Mouse (Mus musculus): Measurements from ENCODE around the gene Hmgn2. TPM values are rescaled to one million over a fixed set of nuclear protein-coding genes. Genes with fewer than 3 reads are reported as not detected.
"Not testable (repeated sequence)": the region's sequence is repeated elsewhere in the genome, so short reads cannot be mapped to it uniquely, and the experiment has no call there.

Hmgn2 gene
- total and polyA plus RNA-seq, 3 experiments: 148 to 595 (median 313) TPM

GRCm38 (mm10) chr4:133923743-133924142 lies 44.7 kb downstream of the Hmgn2 start:
- Histone ChIP-seq H3K36me3 (replicated peaks) (no peaks in the 10 kb centered on the region), H3K4me1 (ENCODE audit: insufficient read depth, low read depth, low read length) (peaks cover 2% of the 10 kb centered on the region; the same call in 1 of the 2 replicates), H3K27me3 (ENCODE audit: insufficient read depth, low read length) (peaks cover 8% of the 10 kb centered on the region), H3K4me3 (ENCODE audit: low read depth, low read length) (no peak overlapping the region), H3K9me3 (replicated peaks) (no peaks in the 10 kb centered on the region)
- no peak for DNase-seq (ENCODE audit: low spot score)
- TF ChIP-seq GATA2 (IDR thresholded peaks at IDR 0.05; ENCODE audit: borderline replicate concordance, low read depth, low read length) (no peak), GATA1 (IDR thresholded peaks at IDR 0.05; ENCODE audit: borderline replicate concordance, low read length) (no peak), TAL1 (conservative IDR thresholded peaks at IDR 0.05; ENCODE audit: low read depth, low read length) (no peak), POLR2AphosphoS5 (IDR thresholded peaks at IDR 0.05; ENCODE audit: insufficient replicate concordance, low read depth, low read length) (no peak), CTCF (IDR thresholded peaks at IDR 0.05; ENCODE audit: low read depth, low read length) (no peak)
- ATAC-seq (ENCODE audit: extremely low read depth, insufficient number of reproducible peaks, low FRiP score, poor library complexity, severe bottlenecking): no peak

- not testable (repeated sequence) for H3K4me3 ChIP-seq (ENCODE audit: low read depth, low read length); H3K27me3 ChIP-seq (ENCODE audit: insufficient read depth, low read length); H3K4me1 ChIP-seq (ENCODE audit: insufficient read depth, low read depth, low read length); H3K36me3 ChIP-seq (replicated peaks); DNase-seq (ENCODE audit: low spot score); H3K9me3 ChIP-seq (replicated peaks); ATAC-seq (ENCODE audit: extremely low read depth, insufficient number of reproducible peaks, low FRiP score, poor library complexity, severe bottlenecking)
Observed at GRCm38 (mm10) chr4:133918093-133918825, 50.2 kb downstream of the Hmgn2 start.

Other genes starting within 250 kb of the Hmgn2 start
- 224 and 240 TPM in 2 replicates for gene Arid1a, start 211.9 kb downstream of the Hmgn2 start, total RNA-seq (2014; fragmentation: Nextera tagmentation)
- 21.4 and 22.2 TPM in 2 replicates for gene Arid1a, start 211.9 kb downstream of the Hmgn2 start, total RNA-seq (2017)
- 124 and 205 TPM in 2 replicates for gene Arid1a, start 211.9 kb downstream of the Hmgn2 start, polyA plus RNA-seq (2012)
- 27.3 and 29.6 TPM in 2 replicates for gene Rps6ka1, start 80.9 kb downstream of the Hmgn2 start, total RNA-seq (2014; fragmentation: Nextera tagmentation)
- gene Rps6ka1, start 80.9 kb downstream of the Hmgn2 start, total RNA-seq (2017): 29.7 and 35.9 TPM in 2 replicates
- gene Rps6ka1, start 80.9 kb downstream of the Hmgn2 start, polyA plus RNA-seq (2012): 22.3 and 27.4 TPM in 2 replicates
- 21.1 and 21.7 TPM in 2 replicates for gene Dhdds, start 32.3 kb upstream of the Hmgn2 start, total RNA-seq (2014; fragmentation: Nextera tagmentation)
- gene Dhdds, start 32.3 kb upstream of the Hmgn2 start, total RNA-seq (2017): 12.5 and 13.4 TPM in 2 replicates
- gene Dhdds, start 32.3 kb upstream of the Hmgn2 start, polyA plus RNA-seq (2012): 14.5 and 14.9 TPM in 2 replicates
- not detected in 2 replicates for gene Lin28a, start 50.2 kb upstream of the Hmgn2 start, total RNA-seq (2014; fragmentation: Nextera tagmentation)
- 0.06 and 0.11 TPM in 2 replicates for gene Lin28a, start 50.2 kb upstream of the Hmgn2 start, total RNA-seq (2017)
- gene Lin28a, start 50.2 kb upstream of the Hmgn2 start, polyA plus RNA-seq (2012): not detected in 2 replicates
- gene Zfp683, start 85.2 kb upstream of the Hmgn2 start, total RNA-seq (2014; fragmentation: Nextera tagmentation): not detected in 2 replicates
- gene Zfp683, start 85.2 kb upstream of the Hmgn2 start, total RNA-seq (2017): not detected in 2 replicates
- not detected in 2 replicates for gene Zfp683, start 85.2 kb upstream of the Hmgn2 start, polyA plus RNA-seq (2012)
- 0.29 TPM in 1 of 2 replicates, not detected in the other for gene Crybg2, start 92.2 kb upstream of the Hmgn2 start, total RNA-seq (2014; fragmentation: Nextera tagmentation)
- gene Crybg2, start 92.2 kb upstream of the Hmgn2 start, total RNA-seq (2017): 0.12 and 0.60 TPM in 2 replicates
- gene Crybg2, start 92.2 kb upstream of the Hmgn2 start, polyA plus RNA-seq (2012): 0.46 and 0.83 TPM in 2 replicates
- 1.7 and 2.0 TPM in 2 replicates for gene Cd52, start 126.4 kb upstream of the Hmgn2 start, total RNA-seq (2014; fragmentation: Nextera tagmentation)
- gene Cd52, start 126.4 kb upstream of the Hmgn2 start, total RNA-seq (2017): 17.5 and 21.1 TPM in 2 replicates
- 1.0 and 1.3 TPM in 2 replicates for gene Cd52, start 126.4 kb upstream of the Hmgn2 start, polyA plus RNA-seq (2012)
- gene Ubxn11, start 133.9 kb upstream of the Hmgn2 start, total RNA-seq (2014; fragmentation: Nextera tagmentation): 6.0 and 13.8 TPM in 2 replicates
- 3.4 and 3.9 TPM in 2 replicates for gene Ubxn11, start 133.9 kb upstream of the Hmgn2 start, total RNA-seq (2017)
- 11.3 and 13.2 TPM in 2 replicates for gene Ubxn11, start 133.9 kb upstream of the Hmgn2 start, polyA plus RNA-seq (2012)
- gene Sh3bgrl3, start 160.1 kb upstream of the Hmgn2 start, total RNA-seq (2014; fragmentation: Nextera tagmentation): 76.6 and 110 TPM in 2 replicates
- 98.4 and 105 TPM in 2 replicates for gene Sh3bgrl3, start 160.1 kb upstream of the Hmgn2 start, total RNA-seq (2017)
- 111 and 202 TPM in 2 replicates for gene Sh3bgrl3, start 160.1 kb upstream of the Hmgn2 start, polyA plus RNA-seq (2012)
- gene Cep85, start 218.5 kb upstream of the Hmgn2 start, total RNA-seq (2014; fragmentation: Nextera tagmentation): 31.4 and 41.7 TPM in 2 replicates
- 47.4 and 64.4 TPM in 2 replicates for gene Cep85, start 218.5 kb upstream of the Hmgn2 start, total RNA-seq (2017)
- gene Cep85, start 218.5 kb upstream of the Hmgn2 start, polyA plus RNA-seq (2012): 54.9 and 81.9 TPM in 2 replicates
- gene Gm7534, start 234.4 kb upstream of the Hmgn2 start, total RNA-seq (2014; fragmentation: Nextera tagmentation): not detected in 2 replicates
- gene Gm7534, start 234.4 kb upstream of the Hmgn2 start, total RNA-seq (2017): 0.05 TPM in 1 of 2 replicates, not detected in the other
- not detected in 2 replicates for gene Gm7534, start 234.4 kb upstream of the Hmgn2 start, polyA plus RNA-seq (2012)

Data from G1E (cell line).